Mouse (Mus musculus) embryonic facial prominence, embryonic 14.5 days (tissue): ENCODE measurements around the gene Kcnip4. TPM values are rescaled to one million over a fixed set of nuclear protein-coding genes. Genes with fewer than 3 reads are reported as not detected.

ENCODE experiments used
- ATAC-seq: fragments of 200-750 bp; cut with Nextera tagmentation; 2 replicates; pipeline ENCODE4 v1.8.0; 2017; ENCODE audit warnings: low read depth, moderate number of reproducible peaks, moderate TSS enrichment
- DNase-seq: peaks from one replicate; pipeline ENCODE4 v3.0.0-alpha.2; 2015; ENCODE audit warnings: low spot score
- H3K27ac ChIP-seq: fragments of 300-500 bp; sonication (generic); replicated peaks from 2 replicates; pipeline ENCODE4 v1.5.1; 2014; ENCODE audit warnings: low read depth, mild to moderate bottlenecking, low read length, moderate library complexity
- H3K27me3 ChIP-seq: fragments of 300-500 bp; sonication (generic); replicated peaks from 2 replicates; pipeline ENCODE4 v1.6.1; 2014; ENCODE audit warnings: low read length; ENCODE audit not compliant: control insufficient read depth, insufficient read depth
- H3K36me3 ChIP-seq: fragments of 300-500 bp; sonication (generic); 2 replicates; pipeline ENCODE4 v1.6.1; 2014; ENCODE audit warnings: low read length, mixed read lengths; ENCODE audit not compliant: control insufficient read depth, insufficient read depth
- H3K4me1 ChIP-seq: fragments of 300-500 bp; sonication (generic); 2 replicates; pipeline ENCODE4 v1.6.1; 2014; ENCODE audit warnings: antibody characterized with exemption, low read length; ENCODE audit not compliant: control insufficient read depth, insufficient read depth
- H3K4me2 ChIP-seq: fragments of 300-500 bp; sonication (generic); 2 replicates; pipeline ENCODE4 v1.6.1; 2014; ENCODE audit warnings: low read depth, mild to moderate bottlenecking, low read length, moderate library complexity, mixed read lengths
- H3K4me3 ChIP-seq: fragments of 300-500 bp; sonication (generic); 2 replicates; pipeline ENCODE4 v1.5.1; 2014; ENCODE audit warnings: low read depth, mild to moderate bottlenecking, low read length
- H3K9ac ChIP-seq: fragments of 300-500 bp; sonication (generic); 2 replicates; pipeline ENCODE4 v1.6.1; 2014; ENCODE audit warnings: low read depth, mild to moderate bottlenecking, low read length, moderate library complexity, mixed read lengths
- H3K9me3 ChIP-seq: fragments of 300-500 bp; sonication (generic); 2 replicates; pipeline ENCODE4 v1.6.1; 2016; ENCODE audit warnings: low read length; ENCODE audit not compliant: control insufficient read depth
- WGBS: fragments of 180-500 bp; shearing (Covaris S2); extraction: QIAGEN DNeasy Blood & Tissue Kit; methylation state at CpG from one replicate; pipeline ENCODE4 v1.1.7; 2014; 5-methylcytosine and 5-hydroxymethylcytosine counted together
- polyA plus RNA-seq: library from polyadenylated mRNA; unstranded; fragments of >200 nt; fragmentation: Nextera tagmentation; extraction: Ambion mirVana; gene quantifications from 2 replicates; pipeline ENCODE4 v1.2.1, GENCODE M21; 2014

The Kcnip4 gene
- polyA plus RNA-seq, 1 experiment from 2014 or later = 2.9 TPM

DNA sequence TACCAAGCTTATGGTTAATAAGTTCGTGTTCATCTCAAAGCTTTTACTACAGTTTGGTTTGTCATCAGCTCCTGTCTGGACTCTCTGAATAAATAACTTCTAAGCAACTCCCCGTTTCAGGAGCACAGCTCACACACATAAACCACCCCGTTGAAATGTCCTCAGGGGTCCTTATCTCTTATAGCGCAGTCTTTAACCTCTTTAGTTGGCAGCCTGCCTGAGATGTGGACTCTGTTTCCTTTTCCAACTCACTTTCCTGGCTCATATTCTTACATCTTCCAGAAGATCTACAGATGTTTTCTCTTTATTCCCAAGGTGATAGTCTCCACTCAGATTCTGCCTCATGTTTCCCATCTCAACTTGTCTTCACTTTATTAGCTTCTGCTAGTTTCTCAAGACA is 1116.4 kb downstream of the Kcnip4 start:
- ATAC-seq (no peak), DNase-seq (peak; percentile 55)
- Histone ChIP-seq H3K9ac (no peak overlapping the region), H3K9me3 (no peaks in the 10 kb centered on the region), H3K27me3 (no peaks in the 10 kb centered on the region), H3K4me1 (no peaks in the 10 kb centered on the region), H3K4me2 (no peak overlapping the region), H3K4me3 (no peak overlapping the region), H3K27ac (no peak overlapping the region), H3K36me3 (no peaks in the 10 kb centered on the region)
- WGBS = 71% methylated on average over 4 of the region's 4 CpGs

DNA sequence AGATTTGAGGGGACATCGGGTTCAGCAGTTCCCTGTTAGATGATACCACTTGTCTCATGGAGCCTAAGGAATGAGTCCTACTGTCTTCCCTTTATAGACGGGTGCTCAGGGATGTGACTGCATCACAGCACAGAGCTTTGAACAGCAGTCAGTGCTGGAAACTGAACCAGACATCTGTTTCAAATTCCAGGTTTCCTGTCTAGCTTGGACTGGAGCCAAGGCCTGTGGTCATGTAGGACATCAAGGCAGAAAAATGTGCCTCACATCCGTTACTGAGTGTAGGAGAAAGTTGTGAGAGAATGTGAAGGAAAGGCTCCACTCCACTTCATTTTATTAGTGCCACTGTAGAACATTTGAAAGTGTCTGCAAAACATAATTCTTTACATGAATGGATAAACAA is 1122.2 kb downstream of the Kcnip4 start:
- no peak overlapping the region for H3K4me2 ChIP-seq
- peak; percentile 78 for ATAC-seq
- 0 out of 2 replicates have a peak, but pooled peaks cover 3% of the 10 kb centered on the region for H3K4me1 ChIP-seq
- WGBS = 26% methylated on average over 3 of the region's 3 CpGs
- H3K9me3 ChIP-seq = no peaks in the 10 kb centered on the region
- 0 out of 2 replicates have a peak overlapping the region, but pooled peaks have one; percentile 39 for H3K27ac ChIP-seq
- H3K4me3 ChIP-seq = no peak overlapping the region
- H3K27me3 ChIP-seq = no peaks in the 10 kb centered on the region
- DNase-seq = peak; percentile 87
- no peak overlapping the region for H3K9ac ChIP-seq
- peaks cover 5% of the 10 kb centered on the region for H3K36me3 ChIP-seq

DNA sequence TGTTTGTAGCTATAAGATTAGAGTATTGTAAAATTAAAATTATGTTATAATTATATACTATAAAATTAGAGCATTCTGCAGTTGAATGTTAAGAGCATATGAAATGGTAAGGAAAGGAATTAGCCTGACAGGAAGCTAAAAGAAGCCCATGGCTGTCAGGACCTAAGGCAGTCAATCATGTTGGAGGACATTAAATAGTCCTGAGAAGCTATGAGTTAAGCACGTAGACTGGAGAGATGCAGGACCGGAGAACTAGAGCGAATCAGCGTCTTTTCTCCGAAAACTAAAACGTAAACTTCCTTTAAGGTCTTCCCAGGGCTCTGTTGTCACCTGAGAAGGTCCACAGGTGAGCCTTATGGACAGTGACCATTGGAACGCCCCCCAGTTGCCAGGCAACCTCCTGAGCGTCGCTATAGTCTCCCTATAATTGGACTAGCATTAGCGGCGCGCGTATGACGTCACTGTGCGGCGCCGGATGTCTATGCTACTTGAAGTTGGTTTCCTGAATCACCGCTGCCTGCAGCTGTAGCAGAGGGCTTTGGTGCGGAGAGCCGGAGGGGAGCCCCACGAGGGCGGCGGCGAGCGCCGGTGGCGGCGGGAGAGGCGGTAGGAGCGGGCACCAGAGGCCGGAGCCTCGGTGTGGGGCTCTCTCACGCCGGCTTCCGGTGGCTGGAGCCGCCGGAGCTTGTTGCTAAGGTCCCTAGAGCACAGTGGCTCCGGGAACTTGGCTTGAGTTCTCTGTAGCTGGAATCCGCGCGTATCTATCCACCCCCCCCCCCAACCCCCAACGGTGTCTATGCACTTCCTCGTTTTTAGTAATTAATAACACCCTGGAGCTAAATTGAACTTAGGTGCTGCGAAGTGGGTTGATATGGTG is 1152.6 kb downstream of the Kcnip4 start:
- no peaks in the 10 kb centered on the region for H3K27me3 ChIP-seq
- no peaks in the 10 kb centered on the region for H3K9me3 ChIP-seq
- peaks cover 23% of the 10 kb centered on the region for H3K36me3 ChIP-seq
- H3K4me3 ChIP-seq = peak overlapping the region; percentile 80
- peak; percentile 98 for DNase-seq
- H3K4me2 ChIP-seq = peak overlapping the region; percentile 60
- peak overlapping the region; percentile 76 for H3K9ac ChIP-seq
- under 1% methylated on average over 36 of the region's 44 CpGs for WGBS
- peaks cover 7% of the 10 kb centered on the region; the same call in 1 of the 2 replicates for H3K4me1 ChIP-seq
- ATAC-seq = peak; percentile 100
- peak overlapping the region; percentile 67; the same call in 1 of the 2 replicates for H3K27ac ChIP-seq

DNA sequence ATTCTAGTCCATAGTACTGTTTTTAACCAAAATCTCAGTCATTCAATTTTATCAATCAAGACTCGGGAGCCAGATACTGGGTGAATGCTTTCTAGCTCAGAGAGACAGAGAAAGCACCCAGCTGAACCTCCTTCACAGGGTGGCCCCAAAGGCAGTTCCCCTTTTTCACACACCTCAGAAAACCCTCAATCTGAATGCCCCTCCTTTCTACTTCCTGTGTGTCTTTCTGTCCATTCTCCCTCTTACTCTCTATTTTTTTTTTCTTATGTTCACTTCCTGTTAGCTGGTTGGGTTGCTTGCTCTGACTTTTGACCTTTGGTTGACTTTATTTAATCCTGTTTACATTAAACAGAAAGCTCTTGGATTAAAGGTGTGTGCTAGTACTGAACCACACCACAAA is 1175.4 kb downstream of the Kcnip4 start:
- no peaks in the 10 kb centered on the region for H3K9me3 ChIP-seq
- H3K27ac ChIP-seq = no peak overlapping the region
- no peak overlapping the region for H3K4me2 ChIP-seq
- no peaks in the 10 kb centered on the region for H3K4me1 ChIP-seq
- H3K36me3 ChIP-seq = no peaks in the 10 kb centered on the region
- 0 out of 2 replicates have a peak, but pooled peaks cover 3% of the 10 kb centered on the region for H3K27me3 ChIP-seq
- no peak overlapping the region for H3K4me3 ChIP-seq
- H3K9ac ChIP-seq = no peak overlapping the region
- DNase-seq (no peak), ATAC-seq (no peak)
- WGBS = 100% methylated on average over 1 of the region's 1 CpGs

DNA sequence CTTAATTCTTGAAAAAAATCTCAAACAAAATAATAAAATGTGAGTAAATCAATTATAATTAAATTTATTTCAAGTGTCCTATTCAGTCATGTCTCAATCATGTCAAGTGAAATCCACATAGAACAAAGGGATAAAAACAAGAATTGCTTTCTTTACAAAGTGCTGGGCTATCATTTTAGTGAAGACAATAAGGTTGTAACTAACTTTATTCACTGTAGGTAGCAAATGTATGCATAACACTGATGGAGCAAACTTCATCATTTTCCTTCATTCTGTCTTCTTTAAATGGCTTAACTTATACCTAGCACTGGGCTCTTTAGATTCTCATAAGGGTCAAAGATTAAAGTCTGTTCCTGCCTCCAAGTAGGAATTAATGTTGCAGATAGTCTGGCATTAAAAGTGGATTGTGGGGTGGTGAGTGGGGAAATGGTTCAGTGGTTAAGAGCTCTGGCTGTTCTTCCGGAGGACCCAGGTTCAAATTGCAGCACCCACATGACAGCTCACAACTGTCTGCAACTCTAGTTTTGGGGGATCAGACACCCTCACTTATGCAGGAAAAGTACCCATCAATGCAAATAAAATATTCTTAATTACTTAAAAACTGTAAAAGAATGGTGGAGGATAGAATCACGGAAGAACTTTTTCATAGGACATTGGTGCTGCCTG is 1178.6 kb downstream of the Kcnip4 start:
- no peak for ATAC-seq
- 86% methylated on average over 2 of the region's 2 CpGs for WGBS
- no peak for DNase-seq
- Histone ChIP-seq H3K27ac (no peak overlapping the region), H3K9me3 (no peaks in the 10 kb centered on the region), H3K27me3 (0 out of 2 replicates have a peak, but pooled peaks cover 3% of the 10 kb centered on the region), H3K4me3 (no peak overlapping the region), H3K4me2 (no peak overlapping the region), H3K36me3 (no peaks in the 10 kb centered on the region), H3K9ac (no peak overlapping the region), H3K4me1 (no peaks in the 10 kb centered on the region)

DNA sequence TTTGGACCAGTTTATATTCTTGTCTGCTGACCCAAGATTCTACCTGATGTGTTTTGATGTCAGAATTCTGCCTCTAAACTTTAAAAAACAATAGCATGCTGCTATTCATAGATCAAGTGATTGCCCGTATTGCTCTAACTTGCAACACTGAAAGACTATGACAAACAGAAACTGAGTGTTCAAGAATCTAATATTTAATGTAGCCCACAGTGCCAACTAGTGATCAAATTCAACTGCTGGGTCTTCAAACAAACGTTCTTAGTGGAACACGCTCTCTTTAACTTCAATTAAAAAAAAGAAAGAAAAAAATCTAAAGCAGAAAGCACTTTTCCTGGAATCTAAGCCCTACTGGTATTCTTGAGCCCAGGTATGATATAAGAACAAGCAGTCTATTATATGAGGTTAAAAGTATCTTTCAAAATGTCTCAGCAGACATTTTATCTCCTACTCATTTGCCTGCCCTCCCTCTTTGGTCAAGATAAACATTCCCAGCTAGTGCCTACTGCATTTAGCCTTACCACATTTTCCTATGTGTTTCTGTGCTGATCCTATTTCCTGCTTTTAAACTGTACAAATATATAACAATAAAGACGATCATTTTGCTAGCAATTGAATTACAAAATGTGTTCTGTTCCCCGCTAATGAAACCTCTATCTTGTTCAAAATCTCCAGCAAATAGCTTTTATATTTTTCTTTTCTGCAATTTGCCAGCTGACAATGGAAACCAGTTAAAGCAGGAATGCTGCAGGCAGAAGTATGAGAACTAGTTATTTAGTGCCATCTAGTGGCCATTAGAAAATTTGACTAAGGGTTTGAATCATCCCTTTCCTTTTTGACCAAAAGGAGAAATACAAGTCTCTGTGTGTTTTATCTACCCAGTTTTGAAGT is 1179.4 kb downstream of the Kcnip4 start:
- ATAC-seq (peak; percentile 55; the same call in 1 of the 2 replicates), DNase-seq (peak; percentile 79)
- H3K27me3 ChIP-seq = 0 out of 2 replicates have a peak, but pooled peaks cover 3% of the 10 kb centered on the region
- no peaks in the 10 kb centered on the region for H3K36me3 ChIP-seq
- 43% methylated on average over 5 of the region's 5 CpGs for WGBS
- H3K9me3 ChIP-seq = no peaks in the 10 kb centered on the region
- 0 out of 2 replicates have a peak overlapping the region, but pooled peaks have one; percentile 12 for H3K4me2 ChIP-seq
- no peaks in the 10 kb centered on the region for H3K4me1 ChIP-seq
- no peak overlapping the region for H3K9ac ChIP-seq
- H3K4me3 ChIP-seq = no peak overlapping the region
- H3K27ac ChIP-seq = no peak overlapping the region; the same call in 1 of the 2 replicates

DNA sequence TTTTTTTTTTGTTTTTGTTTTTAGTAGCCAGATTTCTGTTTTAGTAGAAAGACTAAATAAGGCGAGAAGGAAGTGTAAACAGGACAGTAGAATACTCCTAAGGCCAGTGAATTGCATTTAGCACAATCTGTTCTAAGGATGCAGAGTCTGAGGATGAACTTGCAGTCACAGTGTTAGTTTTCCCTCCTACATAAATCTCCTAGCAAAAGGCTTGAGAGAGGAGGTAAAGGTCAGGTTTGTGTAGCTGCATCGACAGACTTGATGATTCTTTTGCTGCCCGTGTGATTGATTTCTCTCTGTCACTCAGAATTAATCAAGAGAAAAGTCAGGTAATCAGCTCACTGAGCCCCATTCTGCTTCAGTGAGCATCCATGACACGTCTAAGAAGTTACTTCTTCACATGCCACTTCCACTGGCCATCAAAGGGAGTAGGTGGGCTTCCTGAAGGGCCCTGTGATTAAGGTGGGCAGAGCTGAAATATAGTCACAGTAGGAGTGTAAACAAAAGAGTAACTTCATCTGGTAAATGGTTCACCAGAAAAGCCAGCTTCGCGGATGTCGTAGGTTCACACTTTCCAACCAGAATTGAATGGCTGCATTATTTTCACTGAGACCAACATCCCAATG is 1183.8 kb downstream of the Kcnip4 start:
- no peaks in the 10 kb centered on the region for H3K9me3 ChIP-seq
- H3K4me1 ChIP-seq = no peaks in the 10 kb centered on the region
- DNase-seq (no peak), ATAC-seq (no peak)
- no peaks in the 10 kb centered on the region for H3K27me3 ChIP-seq
- H3K4me2 ChIP-seq = no peak overlapping the region
- H3K4me3 ChIP-seq = no peak overlapping the region
- WGBS = 66% methylated on average over 7 of the region's 7 CpGs
- H3K36me3 ChIP-seq = no peaks in the 10 kb centered on the region
- H3K27ac ChIP-seq = no peak overlapping the region
- H3K9ac ChIP-seq = no peak overlapping the region
